Mouse (Mus musculus) C2C12 (cell line): Measurements from ENCODE around the gene Fbxo36.

Experiments
- CEBPB ChIP-seq: IDR thresholded peaks from one replicate; pipeline ENCODE4 v1.6.1; 2011; ENCODE audit warnings: low read depth, mild to moderate bottlenecking, control low read depth, moderate library complexity
- CTCF ChIP-seq: IDR thresholded peaks from one replicate; pipeline ENCODE4 v1.5.1; 2011; ENCODE audit not compliant: control insufficient read depth, insufficient read depth, insufficient read length
- FOSL1 ChIP-seq: IDR thresholded peaks from one replicate; pipeline ENCODE4 v1.8.0; 2011; ENCODE audit warnings: mild to moderate bottlenecking, low read length; ENCODE audit not compliant: poor library complexity, insufficient read depth, severe bottlenecking
- MYOD1 ChIP-seq: IDR thresholded peaks from one replicate; pipeline ENCODE4 v1.6.1; 2011; ENCODE audit warnings: low read depth; ENCODE audit not compliant: control insufficient read depth, insufficient read length
- MYOG ChIP-seq: IDR thresholded peaks from one replicate; pipeline ENCODE4 v1.6.1; 2011; ENCODE audit not compliant: control insufficient read depth, insufficient read length; ENCODE audit errors: extremely low read depth
- USF1 ChIP-seq: IDR thresholded peaks from one replicate; pipeline ENCODE4 v1.6.1; 2011; ENCODE audit warnings: low read depth, mild to moderate bottlenecking, control low read depth, moderate library complexity

DNA sequence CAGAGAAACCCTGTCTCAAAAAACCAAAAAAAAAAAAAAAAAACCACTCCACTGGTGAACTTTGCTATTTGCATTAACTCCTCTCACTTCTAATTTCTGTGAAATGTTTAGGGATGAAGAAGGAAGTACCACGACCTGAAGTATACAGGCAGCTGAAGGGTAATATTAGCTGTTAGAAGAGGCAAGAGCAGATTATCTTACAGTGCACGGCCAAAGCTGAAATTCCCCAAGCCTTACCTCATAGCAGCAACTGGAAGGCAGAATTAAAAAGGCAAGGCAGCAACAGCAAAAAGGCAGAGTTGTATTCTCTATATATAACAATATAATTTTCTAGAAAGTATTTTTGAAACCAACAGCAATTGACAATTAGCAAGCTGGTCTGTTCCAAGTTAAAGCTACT, 14.6 kb upstream of the Fbxo36 start:
- TF ChIP-seq MYOG (no peak), CTCF (no peak), FOSL1 (no peak), MYOD1 (no peak), USF1 (no peak), CEBPB (no peak)
